Mouse (Mus musculus): ENCODE results near the gene Ephb6. TPM values are rescaled to one million over a fixed set of nuclear protein-coding genes. Genes with fewer than 3 reads are reported as not detected.
"Not testable (repeated sequence)": the region's sequence is repeated elsewhere in the genome, so short reads cannot be mapped to it uniquely, and the experiment has no call there.

The Ephb6 gene
- 13.8 and 15.4 TPM in 2 replicates for polyA plus RNA-seq (2014; fragmentation: Nextera tagmentation; extraction: Ambion mirVana)

- H3K4me2 ChIP-seq (ENCODE audit: low read depth, low read length), result peak within 1 kb of the TSS; percentile 97
- no peaks in the 10 kb centered on the region for H3K27me3 ChIP-seq (replicated peaks; ENCODE audit: control insufficient read depth, insufficient read depth, low read length)
- H3K36me3 ChIP-seq (ENCODE audit: control insufficient read depth, insufficient read depth, low read length), result no peaks in the 10 kb centered on the region
- peaks cover 5% of the 10 kb centered on the region for H3K4me1 ChIP-seq (ENCODE audit: control insufficient read depth, insufficient read depth, low read length)
- peak within 1 kb of the TSS; percentile 90 for H3K27ac ChIP-seq (replicated peaks; ENCODE audit: low read depth, low read length)
- peak within 1 kb of the TSS; percentile 74 for H3K4me3 ChIP-seq (ENCODE audit: low read depth, low read length)
- WGBS, result under 1% methylated on average over 30 of the region's 68 CpGs
- DNase-seq (ENCODE audit: low spot score) (peak; percentile 93), ATAC-seq (ENCODE audit: low read depth) (peak; percentile 97)
- peak within 1 kb of the TSS; percentile 82 for H3K9ac ChIP-seq (ENCODE audit: low read depth, low read length)
- no peaks in the 10 kb centered on the region for H3K9me3 ChIP-seq (ENCODE audit: control insufficient read depth, low read length)
Measured at GRCm38 (mm10) chr6:41605061-41605793, at the start of gene Ephb6. Ephb6 (plus strand) TSS chr6:41605482.

GRCm38 (mm10) chr6:41556389-41556788 lies 48.9 kb upstream of the Ephb6 start:
- no peaks in the 10 kb centered on the region for H3K4me1 ChIP-seq (ENCODE audit: control insufficient read depth, insufficient read depth, low read length)
- no peak overlapping the region for H3K4me2 ChIP-seq (ENCODE audit: low read depth, low read length)
- H3K9ac ChIP-seq (ENCODE audit: low read depth, low read length), result no peak overlapping the region
- H3K36me3 ChIP-seq (ENCODE audit: control insufficient read depth, insufficient read depth, low read length), result no peaks in the 10 kb centered on the region
- ATAC-seq (ENCODE audit: low read depth) (no peak), DNase-seq (ENCODE audit: low spot score) (peak; percentile 20)
- H3K27me3 ChIP-seq (replicated peaks; ENCODE audit: control insufficient read depth, insufficient read depth, low read length), result no peaks in the 10 kb centered on the region
- no peak overlapping the region for H3K27ac ChIP-seq (replicated peaks; ENCODE audit: low read depth, low read length)
- H3K4me3 ChIP-seq (ENCODE audit: low read depth, low read length), result no peak overlapping the region
- no peaks in the 10 kb centered on the region for H3K9me3 ChIP-seq (ENCODE audit: control insufficient read depth, low read length)

- Histone ChIP-seq H3K27ac (replicated peaks; ENCODE audit: low read depth, low read length) (no peak overlapping the region), H3K4me3 (ENCODE audit: low read depth, low read length) (no peak overlapping the region), H3K9ac (ENCODE audit: low read depth, low read length) (no peak overlapping the region), H3K9me3 (ENCODE audit: control insufficient read depth, low read length) (no peaks in the 10 kb centered on the region), H3K36me3 (ENCODE audit: control insufficient read depth, insufficient read depth, low read length) (no peaks in the 10 kb centered on the region), H3K4me2 (ENCODE audit: low read depth, low read length) (no peak overlapping the region), H3K4me1 (ENCODE audit: control insufficient read depth, insufficient read depth, low read length) (no peaks in the 10 kb centered on the region), H3K27me3 (replicated peaks; ENCODE audit: control insufficient read depth, insufficient read depth, low read length) (no peaks in the 10 kb centered on the region)
- no peak for ATAC-seq (ENCODE audit: low read depth)
- no peak for DNase-seq (ENCODE audit: low spot score)
- WGBS, result 72% methylated on average over 5 of the region's 5 CpGs
Measured at GRCm38 (mm10) chr6:41557468-41557867, 47.8 kb upstream of the Ephb6 start.

- H3K4me3 ChIP-seq (ENCODE audit: low read depth, low read length), result no peak overlapping the region
- 54% methylated on average over 2 of the region's 2 CpGs for WGBS
- no peaks in the 10 kb centered on the region for H3K4me1 ChIP-seq (ENCODE audit: control insufficient read depth, insufficient read depth, low read length)
- H3K4me2 ChIP-seq (ENCODE audit: low read depth, low read length), result no peak overlapping the region
- no peaks in the 10 kb centered on the region for H3K9me3 ChIP-seq (ENCODE audit: control insufficient read depth, low read length)
- ATAC-seq (ENCODE audit: low read depth) (peak; percentile 26), DNase-seq (ENCODE audit: low spot score) (peak; percentile 48)
- no peak overlapping the region for H3K9ac ChIP-seq (ENCODE audit: low read depth, low read length)
- H3K27me3 ChIP-seq (replicated peaks; ENCODE audit: control insufficient read depth, insufficient read depth, low read length), result no peaks in the 10 kb centered on the region
- H3K36me3 ChIP-seq (ENCODE audit: control insufficient read depth, insufficient read depth, low read length), result no peaks in the 10 kb centered on the region
- H3K27ac ChIP-seq (replicated peaks; ENCODE audit: low read depth, low read length), result no peak overlapping the region
Measured at GRCm38 (mm10) chr6:41558271-41558670, 47.0 kb upstream of the Ephb6 start.

- peak; percentile 38 for DNase-seq (ENCODE audit: low spot score)
- Histone ChIP-seq H3K36me3 (ENCODE audit: control insufficient read depth, insufficient read depth, low read length) (no peaks in the 10 kb centered on the region), H3K9ac (ENCODE audit: low read depth, low read length) (no peak overlapping the region), H3K4me1 (ENCODE audit: control insufficient read depth, insufficient read depth, low read length) (no peaks in the 10 kb centered on the region), H3K9me3 (ENCODE audit: control insufficient read depth, low read length) (no peaks in the 10 kb centered on the region), H3K27ac (replicated peaks; ENCODE audit: low read depth, low read length) (no peak overlapping the region), H3K4me2 (ENCODE audit: low read depth, low read length) (no peak overlapping the region), H3K27me3 (replicated peaks; ENCODE audit: control insufficient read depth, insufficient read depth, low read length) (no peaks in the 10 kb centered on the region), H3K4me3 (ENCODE audit: low read depth, low read length) (no peak overlapping the region)
- ATAC-seq (ENCODE audit: low read depth), result no peak
- 64% methylated on average over 3 of the region's 3 CpGs for WGBS
Measured at GRCm38 (mm10) chr6:41559331-41559730, 46.0 kb upstream of the Ephb6 start.

- no peak for ATAC-seq (ENCODE audit: low read depth)
- Histone ChIP-seq H3K4me3 (ENCODE audit: low read depth, low read length) (no peak overlapping the region), H3K9ac (ENCODE audit: low read depth, low read length) (no peak overlapping the region), H3K27ac (replicated peaks; ENCODE audit: low read depth, low read length) (no peak overlapping the region), H3K4me2 (ENCODE audit: low read depth, low read length) (no peak overlapping the region), H3K27me3 (replicated peaks; ENCODE audit: control insufficient read depth, insufficient read depth, low read length) (no peaks in the 10 kb centered on the region), H3K9me3 (ENCODE audit: control insufficient read depth, low read length) (no peaks in the 10 kb centered on the region), H3K4me1 (ENCODE audit: control insufficient read depth, insufficient read depth, low read length) (no peaks in the 10 kb centered on the region), H3K36me3 (ENCODE audit: control insufficient read depth, insufficient read depth, low read length) (no peaks in the 10 kb centered on the region)
- WGBS, result 89% methylated on average over 2 of the region's 2 CpGs
- DNase-seq (ENCODE audit: low spot score), result no peak
Measured at GRCm38 (mm10) chr6:41560273-41560672, 45.0 kb upstream of the Ephb6 start.

- Histone ChIP-seq H3K9ac (ENCODE audit: low read depth, low read length) (no peak overlapping the region; the same call in 1 of the 2 replicates), H3K4me2 (ENCODE audit: low read depth, low read length) (peak overlapping the region; percentile 44), H3K27me3 (replicated peaks; ENCODE audit: control insufficient read depth, insufficient read depth, low read length) (no peaks in the 10 kb centered on the region), H3K36me3 (ENCODE audit: control insufficient read depth, insufficient read depth, low read length) (no peaks in the 10 kb centered on the region), H3K4me1 (ENCODE audit: control insufficient read depth, insufficient read depth, low read length) (no peaks in the 10 kb centered on the region), H3K4me3 (ENCODE audit: low read depth, low read length) (peak overlapping the region; percentile 28), H3K27ac (replicated peaks; ENCODE audit: low read depth, low read length) (no peak overlapping the region), H3K9me3 (ENCODE audit: control insufficient read depth, low read length) (no peaks in the 10 kb centered on the region)
- DNase-seq (ENCODE audit: low spot score) (no peak), ATAC-seq (ENCODE audit: low read depth) (no peak)
- 86% methylated on average over 4 of the region's 4 CpGs for WGBS
Measured at GRCm38 (mm10) chr6:41562598-41562997, 42.7 kb upstream of the Ephb6 start.

- H3K36me3 ChIP-seq (ENCODE audit: control insufficient read depth, insufficient read depth, low read length); H3K9me3 ChIP-seq (ENCODE audit: control insufficient read depth, low read length); H3K9ac ChIP-seq (ENCODE audit: low read depth, low read length); H3K27me3 ChIP-seq (replicated peaks; ENCODE audit: control insufficient read depth, insufficient read depth, low read length); H3K4me1 ChIP-seq (ENCODE audit: control insufficient read depth, insufficient read depth, low read length): not testable (repeated sequence)
- Histone ChIP-seq H3K4me3 (ENCODE audit: low read depth, low read length) (peak overlapping the region; percentile 28), H3K4me2 (ENCODE audit: low read depth, low read length) (peak overlapping the region; percentile 44), H3K27ac (replicated peaks; ENCODE audit: low read depth, low read length) (peak overlapping the region; percentile 39; the same call in 1 of the 2 replicates)
- ATAC-seq (ENCODE audit: low read depth), result peak; percentile 50; the same call in 1 of the 2 replicates
- DNase-seq (ENCODE audit: low spot score), result peak; percentile 30
- WGBS, result 43% methylated on average over 4 of the region's 23 CpGs
Measured at GRCm38 (mm10) chr6:41563104-41563951, 42.0 kb upstream of the Ephb6 start.
